Mouse (Mus musculus) intestine, embryonic 16.5 days (tissue): Measurements from ENCODE around the gene Alk. TPM values are rescaled to one million over a fixed set of nuclear protein-coding genes. Genes with fewer than 3 reads are reported as not detected.

Source experiments
- ATAC-seq: fragments of 200-750 bp; cut with Nextera tagmentation; 2 replicates; pipeline ENCODE4 v1.8.0; 2017; ENCODE audit warnings: moderate TSS enrichment, moderate library complexity
- H3K27ac ChIP-seq: fragments of 300-500 bp; sonication (generic); 2 replicates; pipeline ENCODE4 v1.5.1; 2014; ENCODE audit warnings: mild to moderate bottlenecking, low read length
- H3K27me3 ChIP-seq: fragments of 300-500 bp; sonication (generic); replicated peaks from 2 replicates; pipeline ENCODE4 v1.6.1; 2014; ENCODE audit warnings: low read length, control low read depth, mixed read lengths; ENCODE audit not compliant: control insufficient read depth, insufficient read depth
- H3K36me3 ChIP-seq: fragments of 300-500 bp; sonication (generic); 2 replicates; pipeline ENCODE4 v1.6.1; 2014; ENCODE audit warnings: low read length, control low read depth; ENCODE audit not compliant: control insufficient read depth, insufficient read depth
- H3K4me1 ChIP-seq: fragments of 300-500 bp; sonication (generic); 2 replicates; pipeline ENCODE4 v1.6.1; 2014; ENCODE audit warnings: low read length, control low read depth, mixed read lengths; ENCODE audit not compliant: control insufficient read depth, insufficient read depth
- H3K4me2 ChIP-seq: fragments of 300-500 bp; sonication (generic); 2 replicates; pipeline ENCODE4 v1.6.1; 2014; ENCODE audit warnings: low read depth, low read length, control low read depth
- H3K4me3 ChIP-seq: fragments of 300-500 bp; sonication (generic); 2 replicates; pipeline ENCODE4 v1.5.1; 2014; ENCODE audit warnings: mild to moderate bottlenecking, low read length
- H3K9ac ChIP-seq: fragments of 300-500 bp; sonication (generic); 2 replicates; pipeline ENCODE4 v1.6.1; 2014; ENCODE audit warnings: low read depth, low read length
- H3K9me3 ChIP-seq: fragments of 300-500 bp; sonication (generic); 2 replicates; pipeline ENCODE4 v1.6.1; 2016; ENCODE audit warnings: low read length, control low read depth; ENCODE audit not compliant: control insufficient read depth
- WGBS: fragments of 180-500 bp; shearing (Covaris S2); extraction: QIAGEN DNeasy Blood & Tissue Kit; methylation state at CpG from one replicate; pipeline ENCODE4 v1.1.7; 2014; 5-methylcytosine and 5-hydroxymethylcytosine counted together
- polyA plus RNA-seq: library from polyadenylated mRNA; unstranded; fragments of >200 nt; fragmentation: Nextera tagmentation; extraction: Ambion mirVana; gene quantifications from 2 replicates; pipeline ENCODE4 v1.2.1, GENCODE M21; 2015

Gene Alk
- polyA plus RNA-seq, 1 experiment from 2014 or later = 0.75 TPM

DNA sequence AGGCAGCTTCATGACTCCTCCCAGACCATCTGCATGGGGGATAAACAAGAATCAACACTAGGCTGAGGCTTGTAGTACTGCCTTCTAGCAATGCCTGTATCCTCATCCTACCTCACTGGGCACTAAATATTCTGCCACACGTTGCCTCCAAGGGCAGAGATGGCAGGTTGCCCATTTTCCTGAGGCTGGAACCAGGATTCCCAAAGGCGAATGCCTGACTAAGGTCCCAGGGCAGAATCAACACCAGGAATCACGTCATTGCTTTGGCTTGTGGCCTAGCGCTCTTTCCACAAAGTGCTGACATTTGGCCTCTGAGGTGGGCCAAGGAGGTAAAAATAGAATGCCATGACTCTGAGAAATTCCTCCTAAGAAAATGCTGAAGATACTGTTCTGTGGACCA, 155.9 kb downstream of the Alk start:
- H3K27ac ChIP-seq = no peak overlapping the region
- ATAC-seq = no peak
- 83% methylated on average over 4 of the region's 4 CpGs for WGBS
- H3K36me3 ChIP-seq = no peaks in the 10 kb centered on the region
- no peak overlapping the region for H3K4me3 ChIP-seq
- no peaks in the 10 kb centered on the region for H3K27me3 ChIP-seq
- no peaks in the 10 kb centered on the region for H3K4me1 ChIP-seq
- H3K9ac ChIP-seq = no peak overlapping the region
- H3K9me3 ChIP-seq = no peaks in the 10 kb centered on the region
- H3K4me2 ChIP-seq = no peak overlapping the region

- 41% methylated on average over 3 of the region's 3 CpGs for WGBS
- no peak overlapping the region for H3K4me3 ChIP-seq
- ATAC-seq = peak; percentile 94
Observed at GRCm38 (mm10) chr17:72445204-72446177, 158.9 kb downstream of the Alk start.

GRCm38 (mm10) chr17:72417451-72417850, 187.0 kb downstream of the Alk start:
- Histone ChIP-seq H3K4me1 (no peaks in the 10 kb centered on the region), H3K9ac (no peak overlapping the region), H3K36me3 (no peaks in the 10 kb centered on the region), H3K4me3 (no peak overlapping the region), H3K4me2 (no peak overlapping the region), H3K9me3 (no peaks in the 10 kb centered on the region; the same call in 1 of the 2 replicates), H3K27me3 (no peaks in the 10 kb centered on the region), H3K27ac (no peak overlapping the region)
- 71% methylated on average over 4 of the region's 4 CpGs for WGBS
- no peak for ATAC-seq

More at GRCm38 (mm10) chr17:72445204-72446177, 158.9 kb downstream of the Alk start:
- Histone ChIP-seq H3K9ac (no peak overlapping the region), H3K27ac (peak overlapping the region; percentile 68), H3K4me1 (no peaks in the 10 kb centered on the region), H3K4me2 (no peak overlapping the region), H3K36me3 (no peaks in the 10 kb centered on the region), H3K27me3 (no peaks in the 10 kb centered on the region), H3K9me3 (no peaks in the 10 kb centered on the region)

DNA sequence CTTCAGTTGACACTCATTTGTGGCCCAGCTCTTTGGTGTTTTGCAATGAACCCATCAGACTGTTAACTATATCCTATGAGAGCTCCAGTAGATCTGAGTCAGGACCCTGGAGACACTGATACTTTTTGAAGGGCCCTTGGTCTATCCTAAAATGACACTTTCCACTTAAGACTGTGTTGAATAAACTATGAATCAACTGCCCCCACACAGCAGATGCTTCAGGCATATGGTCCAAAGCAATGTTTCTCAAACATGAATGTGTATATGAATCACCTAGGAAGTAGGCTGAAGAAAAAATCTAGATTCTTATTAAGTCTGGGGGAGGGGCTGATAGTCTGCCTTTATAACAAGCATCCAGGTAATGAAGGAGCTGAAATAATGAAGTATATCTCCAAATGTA, 189.8 kb downstream of the Alk start:
- H3K36me3 ChIP-seq = no peaks in the 10 kb centered on the region
- no peak overlapping the region for H3K27ac ChIP-seq
- H3K27me3 ChIP-seq = no peaks in the 10 kb centered on the region
- no peak overlapping the region for H3K4me2 ChIP-seq
- H3K9me3 ChIP-seq = no peaks in the 10 kb centered on the region; the same call in 1 of the 2 replicates
- no peak overlapping the region for H3K9ac ChIP-seq
- no peaks in the 10 kb centered on the region for H3K4me1 ChIP-seq
- no peak for ATAC-seq
- no peak overlapping the region for H3K4me3 ChIP-seq

- H3K9me3 ChIP-seq = no peaks in the 10 kb centered on the region
- H3K9ac ChIP-seq = no peak overlapping the region
- 69% methylated on average over 2 of the region's 2 CpGs for WGBS
- no peaks in the 10 kb centered on the region for H3K4me1 ChIP-seq
- no peak overlapping the region for H3K27ac ChIP-seq
- ATAC-seq = no peak
- H3K4me3 ChIP-seq = no peak overlapping the region
- H3K4me2 ChIP-seq = no peak overlapping the region
- H3K36me3 ChIP-seq = no peaks in the 10 kb centered on the region
- H3K27me3 ChIP-seq = no peaks in the 10 kb centered on the region
Observed at GRCm38 (mm10) chr17:72404813-72405212, 199.6 kb downstream of the Alk start.

DNA sequence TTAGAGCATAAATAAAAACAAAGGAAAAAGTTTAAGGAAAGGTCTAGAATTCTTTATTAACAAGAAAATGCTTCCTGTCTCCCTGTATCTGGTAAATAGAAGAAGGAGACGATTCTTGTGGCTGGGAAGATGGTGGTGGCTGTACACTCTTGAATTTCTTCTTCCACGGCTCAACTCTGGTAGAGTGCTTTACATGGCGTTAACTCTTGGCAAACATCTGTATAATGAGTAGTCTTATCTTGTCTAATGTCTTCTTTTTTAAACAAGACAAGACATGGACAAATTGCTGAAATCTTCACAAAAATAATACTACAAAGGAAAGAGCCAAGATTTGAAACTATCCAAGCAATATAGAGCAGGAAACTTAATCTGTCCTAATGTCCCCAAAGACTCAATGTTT, 202.6 kb downstream of the Alk start:
- H3K27me3 ChIP-seq = no peaks in the 10 kb centered on the region
- H3K4me2 ChIP-seq = no peak overlapping the region
- H3K27ac ChIP-seq = no peak overlapping the region
- no peak overlapping the region for H3K4me3 ChIP-seq
- no peaks in the 10 kb centered on the region for H3K9me3 ChIP-seq
- no peaks in the 10 kb centered on the region for H3K36me3 ChIP-seq
- H3K4me1 ChIP-seq = no peaks in the 10 kb centered on the region
- ATAC-seq = no peak
- H3K9ac ChIP-seq = no peak overlapping the region
- 61% methylated on average over 3 of the region's 3 CpGs for WGBS

DNA sequence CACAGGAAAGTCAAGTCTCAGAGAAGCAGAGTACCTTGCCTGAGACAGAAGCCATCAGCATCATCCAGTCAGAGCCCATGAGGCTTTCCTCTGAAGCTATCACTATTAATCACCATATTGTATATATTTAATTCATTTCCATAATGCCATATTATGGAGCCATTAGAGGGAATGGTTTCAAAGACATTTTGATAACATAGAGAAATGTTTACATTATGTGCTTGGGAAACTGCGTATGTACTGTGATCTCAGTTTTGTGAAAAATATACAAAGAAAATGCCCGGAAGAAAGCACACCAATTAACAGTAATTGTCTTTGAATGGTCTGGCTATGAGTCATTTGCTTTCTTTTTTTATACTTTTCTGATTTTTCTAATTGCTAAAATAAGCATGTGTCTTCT, 203.1 kb downstream of the Alk start:
- no peak for ATAC-seq
- 58% methylated on average over 2 of the region's 2 CpGs for WGBS

DNA sequence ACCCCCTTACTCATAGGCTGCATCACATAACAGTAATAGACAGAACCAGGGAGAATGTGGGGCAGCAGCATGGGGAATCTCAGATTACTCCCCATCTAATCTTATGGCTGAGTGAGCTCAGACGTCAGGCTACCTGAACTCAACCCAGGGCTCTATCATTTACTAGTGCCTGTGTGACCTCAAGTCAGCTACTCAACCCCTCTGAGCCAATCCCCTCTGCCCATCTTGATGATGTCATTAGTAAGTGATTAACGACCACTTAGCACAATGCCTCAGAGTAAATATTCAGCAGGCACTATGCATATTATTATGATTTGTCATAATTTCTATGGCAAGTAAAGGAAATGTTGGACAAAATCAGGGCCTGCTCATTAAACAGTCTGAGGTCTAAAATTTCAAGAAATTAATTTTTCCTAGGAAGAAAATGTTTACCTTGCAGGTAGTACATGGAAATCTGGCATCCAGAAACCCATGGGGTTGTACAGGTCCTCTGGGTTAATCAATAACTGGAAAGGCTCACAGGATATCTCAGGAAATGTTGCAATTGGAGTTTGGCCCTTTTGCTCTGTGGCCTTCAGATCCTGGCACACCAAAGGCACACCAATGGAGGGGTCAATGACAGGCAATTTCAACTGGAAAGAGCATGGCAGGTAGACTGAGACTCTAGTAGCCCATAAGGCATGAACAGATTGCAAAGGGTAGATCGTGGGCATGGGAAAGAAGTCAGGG, 204.9 kb downstream of the Alk start:
- Histone ChIP-seq H3K4me2 (no peak overlapping the region), H3K4me1 (0 out of 2 replicates have a peak, but pooled peaks cover 4% of the 10 kb centered on the region), H3K27ac (peak overlapping the region; percentile 43; the same call in 1 of the 2 replicates), H3K9ac (no peak overlapping the region), H3K36me3 (no peaks in the 10 kb centered on the region), H3K27me3 (no peaks in the 10 kb centered on the region), H3K4me3 (no peak overlapping the region), H3K9me3 (no peaks in the 10 kb centered on the region)
- peak; percentile 98 for ATAC-seq
- WGBS = 72% methylated on average over 3 of the region's 3 CpGs

More for the DNA sequence above, 203.1 kb downstream of the Alk start:
- Histone ChIP-seq H3K36me3 (no peaks in the 10 kb centered on the region), H3K4me1 (no peaks in the 10 kb centered on the region), H3K4me2 (no peak overlapping the region), H3K9ac (no peak overlapping the region), H3K27ac (no peak overlapping the region), H3K27me3 (no peaks in the 10 kb centered on the region), H3K4me3 (no peak overlapping the region), H3K9me3 (no peaks in the 10 kb centered on the region)

GRCm38 (mm10) chr17:72395956-72396355, 208.5 kb downstream of the Alk start:
- H3K4me1 ChIP-seq = 0 out of 2 replicates have a peak, but pooled peaks cover 4% of the 10 kb centered on the region
- no peak overlapping the region for H3K9ac ChIP-seq
- no peaks in the 10 kb centered on the region for H3K36me3 ChIP-seq
- H3K27ac ChIP-seq = no peak overlapping the region
- H3K4me3 ChIP-seq = no peak overlapping the region
- no peaks in the 10 kb centered on the region for H3K27me3 ChIP-seq
- 20% methylated on average over 8 of the region's 8 CpGs for WGBS
- H3K4me2 ChIP-seq = no peak overlapping the region
- no peak for ATAC-seq
- H3K9me3 ChIP-seq = no peaks in the 10 kb centered on the region
